Mouse (Mus musculus): ENCODE data around the gene BC051665. TPM values are rescaled to one million over a fixed set of nuclear protein-coding genes. Genes with fewer than 3 reads are reported as not detected.

Gene BC051665
- polyA plus RNA-seq, 1 experiment from 2014 or later, result not detected

DNA sequence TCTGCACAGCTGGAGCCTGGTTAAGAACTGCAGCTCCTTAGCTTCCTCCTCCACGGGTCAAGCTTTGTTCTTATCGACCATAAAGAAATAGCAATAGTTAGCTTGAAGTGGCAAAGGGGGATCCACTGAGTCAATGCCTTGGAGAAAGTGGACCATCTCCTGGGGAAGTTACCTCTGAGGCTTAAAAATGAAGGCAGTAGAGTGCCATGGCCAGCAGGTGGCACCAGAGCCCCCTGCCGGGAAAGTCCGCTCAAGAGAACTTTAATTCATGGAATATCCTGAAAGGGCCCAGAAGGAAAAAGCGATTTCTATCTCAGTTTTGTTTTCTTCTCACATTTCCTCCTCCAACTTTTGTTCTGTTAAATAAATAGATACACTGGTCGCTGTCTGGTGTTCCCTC lies 27.0 kb downstream of the BC051665 start:
- 0 out of 2 replicates have a peak, but pooled peaks have one; percentile 14 for ATAC-seq
- no peak overlapping the region for H3K27ac ChIP-seq
- 38% methylated on average over 6 of the region's 6 CpGs for WGBS
- H3K27me3 ChIP-seq, result no peaks in the 10 kb centered on the region
- H3K9ac ChIP-seq, result no peak overlapping the region
- no peak overlapping the region for H3K4me3 ChIP-seq
- no peaks in the 10 kb centered on the region for H3K4me1 ChIP-seq
- H3K9me3 ChIP-seq (replicated peaks), result no peaks in the 10 kb centered on the region
- H3K4me2 ChIP-seq, result no peak overlapping the region
- peaks cover 80% of the 10 kb centered on the region for H3K36me3 ChIP-seq (ENCODE audit: poor library complexity, severe bottlenecking)

DNA sequence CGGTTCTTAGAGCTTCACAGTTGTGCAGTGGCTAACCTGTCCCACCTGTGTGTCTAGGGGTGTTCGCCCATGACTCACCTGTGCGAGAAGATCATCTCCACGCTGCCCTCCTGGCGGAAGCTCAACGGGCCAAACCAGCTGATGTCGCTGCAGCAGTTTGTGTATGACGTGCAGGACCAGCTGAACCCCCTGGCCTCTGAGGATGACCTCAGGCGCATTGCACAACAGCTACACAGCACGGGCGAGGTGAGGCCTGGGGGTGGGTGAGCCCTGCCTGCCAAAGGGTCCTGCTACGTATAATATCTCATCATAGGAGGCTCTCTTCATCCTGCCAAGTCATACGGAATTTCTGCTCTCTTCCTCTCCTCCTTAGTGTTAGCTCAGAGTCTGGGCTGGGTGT lies 28.9 kb downstream of the BC051665 start:
- Histone ChIP-seq H3K27me3 (no peaks in the 10 kb centered on the region), H3K4me2 (no peak overlapping the region), H3K36me3 (ENCODE audit: poor library complexity, severe bottlenecking) (peaks cover 84% of the 10 kb centered on the region), H3K4me3 (no peak overlapping the region), H3K4me1 (no peaks in the 10 kb centered on the region), H3K27ac (no peak overlapping the region), H3K9me3 (replicated peaks) (no peaks in the 10 kb centered on the region; the same call in 1 of the 2 replicates), H3K9ac (no peak overlapping the region)
- ATAC-seq, result no peak
- 93% methylated on average over 13 of the region's 13 CpGs for WGBS

GRCm38 (mm10) chr13:60755251-60755650 lies 30.9 kb downstream of the BC051665 start:
- no peak overlapping the region for H3K4me3 ChIP-seq
- no peak overlapping the region for H3K9ac ChIP-seq
- ATAC-seq, result no peak
- H3K9me3 ChIP-seq (replicated peaks), result no peaks in the 10 kb centered on the region; the same call in 1 of the 2 replicates
- H3K4me2 ChIP-seq, result no peak overlapping the region
- H3K27ac ChIP-seq, result no peak overlapping the region
- peaks cover 85% of the 10 kb centered on the region for H3K36me3 ChIP-seq (ENCODE audit: poor library complexity, severe bottlenecking)
- WGBS, result 93% methylated on average over 2 of the region's 2 CpGs
- H3K4me1 ChIP-seq, result no peaks in the 10 kb centered on the region
- no peaks in the 10 kb centered on the region for H3K27me3 ChIP-seq

DNA sequence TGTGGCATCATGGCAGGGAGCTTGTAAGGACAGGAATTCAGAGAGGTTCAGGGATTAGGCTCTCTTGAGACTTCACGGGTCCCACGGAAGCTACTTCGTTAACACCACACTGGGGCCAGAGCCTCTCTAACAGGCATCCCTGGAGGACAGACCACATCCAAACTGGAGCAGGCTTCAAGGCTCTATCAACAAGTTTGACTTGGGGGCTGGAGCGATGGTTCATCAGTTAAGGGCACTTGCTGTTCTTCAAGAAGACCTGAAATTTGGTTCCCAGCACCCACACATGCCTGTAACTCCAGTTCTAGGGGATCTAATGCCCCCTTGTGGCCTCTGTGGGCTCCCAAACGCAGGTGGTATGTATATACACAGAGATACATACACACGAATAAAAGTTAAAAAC lies 32.9 kb downstream of the BC051665 start:
- no peak overlapping the region for H3K9ac ChIP-seq
- H3K4me1 ChIP-seq, result no peaks in the 10 kb centered on the region
- H3K4me3 ChIP-seq, result no peak overlapping the region
- no peak for ATAC-seq
- peaks cover 92% of the 10 kb centered on the region for H3K36me3 ChIP-seq (ENCODE audit: poor library complexity, severe bottlenecking)
- H3K9me3 ChIP-seq (replicated peaks), result no peaks in the 10 kb centered on the region; the same call in 1 of the 2 replicates
- WGBS, result 93% methylated on average over 6 of the region's 6 CpGs
- H3K27ac ChIP-seq, result no peak overlapping the region
- no peak overlapping the region for H3K4me2 ChIP-seq
- H3K27me3 ChIP-seq, result no peaks in the 10 kb centered on the region

DNA sequence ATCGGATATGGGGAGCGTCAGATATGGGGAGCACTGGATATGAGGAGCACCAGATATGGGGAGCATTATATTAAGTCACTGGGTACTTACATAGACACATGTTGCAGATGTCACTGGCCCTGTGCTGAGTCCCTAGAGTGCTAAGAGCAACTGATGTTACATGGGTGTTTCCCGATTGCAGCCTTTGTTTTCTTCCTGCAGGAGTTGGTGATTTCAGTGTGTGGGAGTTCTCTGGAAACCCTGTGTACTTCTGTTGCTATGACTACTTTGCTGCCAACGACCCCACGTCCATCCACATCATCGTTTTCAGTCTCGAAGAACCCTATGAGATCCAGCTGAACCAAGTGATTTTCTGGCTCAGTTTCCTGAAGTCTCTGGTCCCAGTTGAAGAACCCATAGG lies 35.2 kb downstream of the BC051665 start:
- H3K27ac ChIP-seq, result no peak overlapping the region
- ATAC-seq, result no peak
- no peaks in the 10 kb centered on the region for H3K4me1 ChIP-seq
- H3K9me3 ChIP-seq (replicated peaks), result no peaks in the 10 kb centered on the region; the same call in 1 of the 2 replicates
- H3K27me3 ChIP-seq, result no peaks in the 10 kb centered on the region
- H3K4me3 ChIP-seq, result no peak overlapping the region
- WGBS, result 94% methylated on average over 7 of the region's 7 CpGs
- H3K4me2 ChIP-seq, result no peak overlapping the region
- no peak overlapping the region for H3K9ac ChIP-seq
- peaks cover 89% of the 10 kb centered on the region for H3K36me3 ChIP-seq (ENCODE audit: poor library complexity, severe bottlenecking)

DNA sequence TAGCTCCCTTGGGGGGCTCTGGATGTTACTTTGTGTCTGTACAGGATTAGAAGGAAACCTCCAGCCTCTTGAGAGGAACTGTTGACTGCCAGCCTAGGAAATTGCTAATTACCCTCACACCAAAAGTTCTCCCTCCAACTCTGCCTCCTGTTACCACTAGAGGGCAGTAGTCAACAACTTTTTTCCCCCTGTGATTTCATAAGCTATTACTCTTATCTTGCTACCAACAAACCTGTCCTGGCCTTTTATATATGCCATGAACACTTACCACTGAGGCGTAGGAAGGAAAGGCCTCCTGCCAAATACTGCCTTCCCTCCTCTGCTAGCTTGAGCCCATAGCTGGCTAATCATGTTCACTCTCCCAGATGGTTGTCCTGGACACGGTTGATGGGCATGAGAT lies 37.6 kb downstream of the BC051665 start:
- Histone ChIP-seq H3K4me3 (no peak overlapping the region), H3K9ac (no peak overlapping the region), H3K27ac (no peak overlapping the region), H3K4me2 (no peak overlapping the region), H3K4me1 (peaks cover 6% of the 10 kb centered on the region), H3K36me3 (ENCODE audit: poor library complexity, severe bottlenecking) (peaks cover 72% of the 10 kb centered on the region), H3K9me3 (replicated peaks) (no peaks in the 10 kb centered on the region; the same call in 1 of the 2 replicates), H3K27me3 (no peaks in the 10 kb centered on the region)
- ATAC-seq, result no peak
- WGBS, result 87% methylated on average over 2 of the region's 2 CpGs

DNA sequence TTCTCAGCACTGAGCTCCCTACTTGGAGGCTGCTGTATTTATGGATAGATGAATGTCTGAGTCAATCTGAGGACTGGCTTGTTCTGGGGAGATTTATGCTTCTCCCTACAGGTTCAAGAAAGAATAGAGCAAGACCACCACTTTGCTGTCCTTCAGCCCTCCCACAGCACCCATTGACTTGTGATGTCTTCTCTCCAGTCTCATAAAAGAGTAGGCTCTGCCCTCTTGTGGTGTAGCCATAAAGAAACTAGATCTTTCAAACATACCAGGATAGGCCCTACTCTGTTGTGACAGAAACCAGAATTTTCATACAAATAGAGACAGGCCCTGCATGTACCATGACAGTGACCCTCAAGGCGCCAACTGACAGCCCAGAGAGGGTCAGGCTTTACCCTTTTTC lies 39.0 kb downstream of the BC051665 start:
- peaks cover 14% of the 10 kb centered on the region for H3K4me1 ChIP-seq
- H3K27ac ChIP-seq, result no peak overlapping the region
- no peak for ATAC-seq
- H3K9ac ChIP-seq, result no peak overlapping the region
- no peaks in the 10 kb centered on the region for H3K9me3 ChIP-seq (replicated peaks)
- H3K27me3 ChIP-seq, result no peaks in the 10 kb centered on the region
- no peak overlapping the region for H3K4me2 ChIP-seq
- 88% methylated on average over 1 of the region's 1 CpGs for WGBS
- no peak overlapping the region for H3K4me3 ChIP-seq
- peaks cover 65% of the 10 kb centered on the region for H3K36me3 ChIP-seq (ENCODE audit: poor library complexity, severe bottlenecking)

- 29% methylated on average over 1 of the region's 1 CpGs for WGBS
- Histone ChIP-seq H3K36me3 (ENCODE audit: poor library complexity, severe bottlenecking) (peaks cover 65% of the 10 kb centered on the region), H3K9ac (no peak overlapping the region), H3K4me1 (peaks cover 14% of the 10 kb centered on the region), H3K27me3 (no peaks in the 10 kb centered on the region), H3K9me3 (replicated peaks) (no peaks in the 10 kb centered on the region), H3K4me3 (no peak overlapping the region), H3K4me2 (no peak overlapping the region), H3K27ac (no peak overlapping the region)
- ATAC-seq, result no peak
These were observed 39.9 kb downstream of the BC051665 start for GRCm38 (mm10) chr13:60746271-60746670.

DNA sequence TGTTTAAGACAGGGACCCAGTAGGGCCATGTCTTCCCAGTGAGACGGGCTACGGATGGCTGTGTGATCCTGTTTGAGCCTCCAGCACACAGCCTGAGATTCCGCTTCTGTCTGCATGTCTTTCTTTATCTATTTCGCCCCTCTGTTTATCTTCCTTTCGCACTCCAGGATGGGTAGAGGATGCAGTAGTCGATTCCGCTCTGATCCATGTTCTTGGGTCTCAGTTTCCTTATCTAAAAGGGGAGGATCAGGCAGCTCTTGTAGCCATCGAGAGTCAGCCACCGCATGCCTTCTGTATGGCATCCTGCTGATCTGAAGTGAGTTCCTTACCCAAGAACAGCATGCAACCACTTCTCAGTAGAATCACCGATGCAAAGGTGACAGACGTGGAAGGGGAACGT lies 40.8 kb downstream of the BC051665 start:
- H3K36me3 ChIP-seq (ENCODE audit: poor library complexity, severe bottlenecking), result peaks cover 62% of the 10 kb centered on the region
- no peak overlapping the region for H3K9ac ChIP-seq
- H3K4me3 ChIP-seq, result no peak overlapping the region
- H3K9me3 ChIP-seq (replicated peaks), result no peaks in the 10 kb centered on the region
- H3K4me1 ChIP-seq, result peaks cover 14% of the 10 kb centered on the region
- H3K27ac ChIP-seq, result no peak overlapping the region
- no peaks in the 10 kb centered on the region for H3K27me3 ChIP-seq
- WGBS, result 94% methylated on average over 12 of the region's 12 CpGs
- no peak overlapping the region for H3K4me2 ChIP-seq
- no peak for ATAC-seq

DNA sequence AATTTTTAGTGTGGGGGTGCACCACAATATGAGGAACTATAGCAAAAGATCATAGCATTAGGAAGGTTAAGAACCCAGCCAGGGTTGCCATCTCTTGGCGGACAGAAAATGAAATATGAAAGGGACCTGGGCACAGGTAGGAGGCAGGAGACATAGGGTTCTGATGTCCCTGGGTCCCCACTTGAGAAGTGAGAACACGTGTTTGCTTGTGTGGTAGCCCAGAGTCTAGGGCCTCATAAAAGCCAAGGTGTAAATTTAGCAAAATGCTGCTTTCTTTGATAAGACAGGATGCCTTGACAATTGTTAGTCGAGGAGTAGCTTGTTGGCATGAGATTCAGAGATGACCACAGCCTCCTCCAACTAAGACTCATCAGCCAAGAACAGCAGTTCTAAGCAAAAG lies 41.4 kb downstream of the BC051665 start:
- Histone ChIP-seq H3K27ac (no peak overlapping the region), H3K4me2 (no peak overlapping the region), H3K4me1 (peaks cover 14% of the 10 kb centered on the region), H3K9ac (no peak overlapping the region), H3K9me3 (replicated peaks) (no peaks in the 10 kb centered on the region), H3K27me3 (no peaks in the 10 kb centered on the region), H3K4me3 (no peak overlapping the region), H3K36me3 (ENCODE audit: poor library complexity, severe bottlenecking) (peaks cover 62% of the 10 kb centered on the region)
- 93% methylated on average over 3 of the region's 3 CpGs for WGBS
- ATAC-seq, result no peak

DNA sequence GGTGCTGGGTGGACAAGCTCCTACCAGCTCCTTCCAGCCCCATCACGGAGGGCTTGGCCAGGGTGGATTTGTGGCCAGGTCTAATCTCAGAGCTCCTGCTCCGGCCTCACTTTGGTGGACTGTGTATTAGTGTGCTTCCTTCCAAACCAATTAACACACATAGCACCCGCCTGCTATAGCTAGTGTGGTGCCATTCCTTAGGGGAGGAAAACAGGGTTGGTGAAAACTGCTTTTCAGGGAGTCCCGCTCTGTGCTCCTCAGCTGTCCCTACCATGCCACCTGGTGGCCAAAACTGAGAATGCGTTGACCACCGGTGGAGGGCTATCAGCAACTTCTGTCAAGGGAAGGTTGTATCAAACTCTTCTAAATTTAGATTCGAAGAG lies 42.1 kb downstream of the BC051665 start:
- Histone ChIP-seq H3K4me2 (no peak overlapping the region), H3K27ac (no peak overlapping the region), H3K4me3 (no peak overlapping the region), H3K9me3 (replicated peaks) (no peaks in the 10 kb centered on the region), H3K9ac (no peak overlapping the region), H3K4me1 (peaks cover 14% of the 10 kb centered on the region), H3K36me3 (ENCODE audit: poor library complexity, severe bottlenecking) (peaks cover 62% of the 10 kb centered on the region), H3K27me3 (no peaks in the 10 kb centered on the region)
- ATAC-seq, result peak; percentile 81
- WGBS, result 33% methylated on average over 7 of the region's 7 CpGs

DNA sequence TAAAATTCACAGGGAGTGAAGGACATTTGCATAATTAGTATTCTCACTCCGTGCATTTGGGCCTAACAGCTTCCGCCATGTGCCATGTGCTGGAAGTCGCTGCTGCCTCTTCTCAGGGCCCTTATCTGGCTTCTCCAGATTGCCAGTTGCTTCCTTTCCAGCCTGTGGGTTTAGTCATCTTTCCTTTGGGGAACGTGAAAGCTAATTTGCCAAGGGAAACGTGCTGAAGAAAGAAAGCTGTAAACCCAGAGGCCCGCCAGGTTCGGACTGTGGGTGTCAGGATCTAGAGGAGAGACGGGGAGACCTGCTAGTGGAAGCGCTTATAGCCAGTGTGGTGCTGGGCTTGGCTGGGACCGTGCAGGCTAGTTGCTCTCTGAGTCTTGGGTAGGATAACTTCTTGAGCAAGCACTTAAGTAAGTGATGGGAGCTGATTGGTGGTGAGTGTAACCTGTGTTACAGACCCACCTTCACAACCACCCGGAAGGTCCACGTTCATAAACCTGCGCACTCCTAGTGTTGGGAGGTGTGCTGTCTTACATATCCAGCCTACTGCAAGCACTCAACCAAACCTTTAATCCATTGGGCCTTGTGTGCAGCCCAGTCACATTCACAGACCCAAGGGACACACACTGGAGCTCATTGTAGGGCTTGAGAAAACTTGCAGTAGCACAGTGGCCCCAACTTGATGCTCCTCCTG lies 42.6 kb downstream of the BC051665 start:
- 68% methylated on average over 13 of the region's 13 CpGs for WGBS
- ATAC-seq, result peak; percentile 50
- no peaks in the 10 kb centered on the region for H3K27me3 ChIP-seq
- H3K9me3 ChIP-seq (replicated peaks), result no peaks in the 10 kb centered on the region
- no peak overlapping the region for H3K4me3 ChIP-seq
- peaks cover 59% of the 10 kb centered on the region for H3K36me3 ChIP-seq (ENCODE audit: poor library complexity, severe bottlenecking)
- H3K27ac ChIP-seq, result peak overlapping the region; percentile 45; the same call in 1 of the 2 replicates
- H3K4me2 ChIP-seq, result no peak overlapping the region
- no peak overlapping the region for H3K9ac ChIP-seq
- H3K4me1 ChIP-seq, result peaks cover 14% of the 10 kb centered on the region

GRCm38 (mm10) chr13:60742611-60743010 lies 43.6 kb downstream of the BC051665 start:
- no peak for ATAC-seq
- 91% methylated on average over 3 of the region's 3 CpGs for WGBS

More at GRCm38 (mm10) chr13:60742611-60743010, 43.6 kb downstream of the BC051665 start:
- H3K36me3 ChIP-seq (ENCODE audit: poor library complexity, severe bottlenecking), result peaks cover 50% of the 10 kb centered on the region
- no peak overlapping the region for H3K9ac ChIP-seq
- H3K27ac ChIP-seq, result no peak overlapping the region
- H3K4me3 ChIP-seq, result no peak overlapping the region
- no peaks in the 10 kb centered on the region for H3K27me3 ChIP-seq
- H3K4me1 ChIP-seq, result peaks cover 22% of the 10 kb centered on the region
- no peaks in the 10 kb centered on the region for H3K9me3 ChIP-seq (replicated peaks)
- H3K4me2 ChIP-seq, result no peak overlapping the region

Data from forebrain, embryonic 13.5 days (tissue).